Mouse (Mus musculus) cortical plate, adult 2 months (tissue): ENCODE data around the gene Slc10a2. TPM values are rescaled to one million over a fixed set of nuclear protein-coding genes. Genes with fewer than 3 reads are reported as not detected.
"Not testable (repeated sequence)": the region's sequence is repeated elsewhere in the genome, so short reads cannot be mapped to it uniquely, and the experiment has no call there.

Experiments used
- H3K27ac ChIP-seq: fragments of 200-500 bp; 2 replicates; pipeline ENCODE4 v1.5.1; 2012; ENCODE audit warnings: low read length, control low read depth, inconsistent platforms; ENCODE audit not compliant: insufficient read depth
- H3K4me1 ChIP-seq: fragments of 200-500 bp; 2 replicates; pipeline ENCODE4 v1.6.1; 2011; ENCODE audit warnings: low read length; ENCODE audit not compliant: control insufficient read depth, insufficient read depth
- H3K4me3 ChIP-seq: fragments of 200-500 bp; 2 replicates; pipeline ENCODE4 v1.5.1; 2011; ENCODE audit warnings: mild to moderate bottlenecking, low read length, control low read depth; ENCODE audit not compliant: insufficient read depth
- CTCF ChIP-seq: fragments of 200-500 bp; IDR thresholded peaks from 2 replicates; pipeline ENCODE4 v1.5.1; 2011; ENCODE audit warnings: mild to moderate bottlenecking, control low read depth, low read length; ENCODE audit not compliant: insufficient read depth; ENCODE audit errors: extremely low read depth
- POLR2A ChIP-seq: fragments of 200-500 bp; IDR thresholded peaks from 2 replicates; pipeline ENCODE4 v1.6.1; 2011; ENCODE audit warnings: mild to moderate bottlenecking, low read length, control low read depth; ENCODE audit not compliant: insufficient read depth; ENCODE audit errors: extremely low read depth
- polyA plus RNA-seq: library from polyadenylated mRNA; depleted of rRNA; stranded (reverse); fragments of >200 nt; gene quantifications from 2 replicates; pipeline ENCODE4 v1.2.3, GENCODE M21; 2012; rRNA removed

Slc10a2 gene
- not detected in 2 replicates for polyA plus RNA-seq

- Histone ChIP-seq H3K4me1 (no peaks in the 10 kb centered on the region), H3K27ac (no peak within 1 kb of the TSS), H3K4me3 (no peak within 1 kb of the TSS)
- no peak for TF ChIP-seq POLR2A
Observed at GRCm38 (mm10) chr8:5105186-5105585, at the start of gene Slc10a2. Gene Slc10a2 (minus strand): TSS chr8:5105351.

GRCm38 (mm10) chr8:5129322-5129829 is 24.2 kb upstream of the Slc10a2 start:
- TF ChIP-seq CTCF, result no peak
- no peak for TF ChIP-seq POLR2A
- Histone ChIP-seq H3K27ac (no peak overlapping the region), H3K4me1 (no peaks in the 10 kb centered on the region), H3K4me3 (no peak overlapping the region)

GRCm38 (mm10) chr8:5106855-5107254 is 1.7 kb upstream of the Slc10a2 start:
- Histone ChIP-seq H3K4me1 (no peaks in the 10 kb centered on the region), H3K27ac (no peak overlapping the region), H3K4me3 (no peak overlapping the region)
- TF ChIP-seq POLR2A (no peak), CTCF (no peak)

GRCm38 (mm10) chr8:5095392-5095791 is 9.8 kb downstream of the Slc10a2 start:
- no peak overlapping the region for H3K27ac ChIP-seq
- H3K4me1 ChIP-seq, result no peaks in the 10 kb centered on the region
- no peak overlapping the region for H3K4me3 ChIP-seq
- TF ChIP-seq CTCF (no peak), POLR2A (no peak)

- H3K27ac ChIP-seq, H3K4me1 ChIP-seq, H3K4me3 ChIP-seq: not testable (repeated sequence)
Observed at GRCm38 (mm10) chr8:5093991-5094390, 11.2 kb downstream of the Slc10a2 start.

GRCm38 (mm10) chr8:5073654-5074293 is 31.4 kb downstream of the Slc10a2 start:
- TF ChIP-seq CTCF (no peak), POLR2A (no peak)
- Histone ChIP-seq H3K4me1 (no peaks in the 10 kb centered on the region), H3K4me3 (no peak overlapping the region), H3K27ac (no peak overlapping the region)

GRCm38 (mm10) chr8:5058888-5059287 is 46.3 kb downstream of the Slc10a2 start:
- no peaks in the 10 kb centered on the region for H3K4me1 ChIP-seq
- H3K4me3 ChIP-seq, result no peak overlapping the region
- H3K27ac ChIP-seq, result no peak overlapping the region
- no peak for TF ChIP-seq POLR2A
- no peak for TF ChIP-seq CTCF

- not testable (repeated sequence) for H3K4me1 ChIP-seq, H3K27ac ChIP-seq, H3K4me3 ChIP-seq
Observed at GRCm38 (mm10) chr8:5044361-5044900, 60.7 kb downstream of the Slc10a2 start.

- Histone ChIP-seq H3K4me1 (no peaks in the 10 kb centered on the region), H3K27ac (no peak overlapping the region), H3K4me3 (no peak overlapping the region)
- TF ChIP-seq POLR2A, result no peak
- no peak for TF ChIP-seq CTCF
Observed at GRCm38 (mm10) chr8:5038811-5039561, 66.2 kb downstream of the Slc10a2 start.
